Mouse (Mus musculus) heart, embryonic 16.5 days (tissue): ENCODE data around the gene Mpzl1. TPM values are rescaled to one million over a fixed set of nuclear protein-coding genes. Genes with fewer than 3 reads are reported as not detected.

Experiments
- ATAC-seq: fragments of 200-750 bp; cut with Nextera tagmentation; replicated peaks from 2 replicates; pipeline ENCODE4 v1.8.0; 2017; ENCODE audit warnings: moderate number of reproducible peaks; ENCODE audit not compliant: insufficient read depth, low FRiP score; ENCODE audit errors: extremely low read depth
- H3K27ac ChIP-seq: fragments of 300-500 bp; sonication (generic); 2 replicates; pipeline ENCODE4 v1.5.1; 2014; ENCODE audit warnings: mild to moderate bottlenecking, low read length, control low read depth, moderate library complexity
- H3K27me3 ChIP-seq: fragments of 300-500 bp; sonication (generic); 2 replicates; pipeline ENCODE4 v1.6.1; 2014; ENCODE audit warnings: low read length, mixed read lengths; ENCODE audit not compliant: control insufficient read depth, insufficient read depth
- H3K36me3 ChIP-seq: fragments of 300-500 bp; sonication (generic); 2 replicates; pipeline ENCODE4 v1.6.1; 2014; ENCODE audit not compliant: control insufficient read depth, insufficient read depth
- H3K4me1 ChIP-seq: fragments of 300-500 bp; sonication (generic); 2 replicates; pipeline ENCODE4 v1.6.1; 2014; ENCODE audit warnings: low read length, mixed read lengths; ENCODE audit not compliant: control insufficient read depth, insufficient read depth
- H3K4me2 ChIP-seq: fragments of 300-500 bp; sonication (generic); 2 replicates; pipeline ENCODE4 v1.6.1; 2014; ENCODE audit warnings: low read depth, mild to moderate bottlenecking, control low read depth, low read length
- H3K4me3 ChIP-seq: fragments of 300-500 bp; sonication (generic); 2 replicates; pipeline ENCODE4 v1.5.1; 2014; ENCODE audit warnings: mild to moderate bottlenecking, control low read depth, low read length
- H3K9ac ChIP-seq: fragments of 300-500 bp; sonication (generic); 2 replicates; pipeline ENCODE4 v1.6.1; 2014; ENCODE audit warnings: low read length, control low read depth
- H3K9me3 ChIP-seq: fragments of 300-500 bp; sonication (generic); replicated peaks from 2 replicates; pipeline ENCODE4 v1.6.1; 2016; ENCODE audit warnings: low read length; ENCODE audit not compliant: control insufficient read depth
- WGBS: fragments of 180-500 bp; shearing (Covaris S2); extraction: QIAGEN DNeasy Blood & Tissue Kit; methylation state at CpG from one replicate; pipeline ENCODE4 v1.1.7; 2014; 5-methylcytosine and 5-hydroxymethylcytosine counted together
- polyA plus RNA-seq: library from polyadenylated mRNA; unstranded; fragments of >200 nt; fragmentation: Nextera tagmentation; extraction: Ambion mirVana; gene quantifications from 2 replicates; pipeline ENCODE4 v1.2.1, GENCODE M21; 2015

Gene Mpzl1
- polyA plus RNA-seq, 1 experiment from 2014 or later = 95.3 TPM

DNA sequence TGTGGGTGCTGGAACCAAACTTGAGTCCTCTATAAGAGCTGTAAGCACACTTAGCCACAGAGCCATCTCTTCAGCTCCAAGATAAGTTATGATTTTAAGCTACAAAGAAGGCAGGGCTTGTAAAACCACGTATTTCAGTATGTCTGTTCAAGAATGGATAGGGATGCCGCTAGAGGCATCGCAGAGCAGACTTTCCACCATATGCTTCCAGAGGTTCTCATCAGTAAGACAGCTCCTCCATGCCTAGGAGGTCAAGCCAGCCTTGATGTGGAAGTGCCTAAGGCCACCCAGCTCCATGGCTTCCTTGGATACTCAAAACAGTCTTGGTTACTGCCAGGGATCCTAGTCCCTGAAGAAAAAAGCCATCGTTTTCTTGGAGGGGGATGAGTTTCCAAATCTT, 10.8 kb upstream of the Mpzl1 start:
- no peaks in the 10 kb centered on the region for H3K27me3 ChIP-seq

DNA sequence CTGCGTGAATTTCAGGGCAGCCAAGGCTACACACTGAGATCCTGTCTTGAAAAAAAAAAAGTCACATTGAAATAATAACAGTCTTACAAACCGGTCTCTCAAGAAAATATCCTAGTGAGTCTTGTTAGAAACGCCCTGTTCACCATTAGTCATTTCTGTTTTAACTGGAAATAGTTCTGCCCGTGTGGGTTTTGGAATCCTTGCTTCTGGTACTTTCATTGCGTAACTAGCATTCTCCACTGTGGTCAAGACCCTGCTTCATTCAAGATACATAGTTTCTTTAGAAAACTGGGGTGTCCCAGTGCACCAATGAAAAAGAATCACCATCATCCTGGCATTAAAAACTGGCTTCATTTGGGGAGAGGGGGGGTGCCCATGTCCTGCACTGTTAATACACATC, 9.4 kb upstream of the Mpzl1 start:
- no peak overlapping the region for H3K27ac ChIP-seq
- no peak overlapping the region for H3K4me3 ChIP-seq
- no peaks in the 10 kb centered on the region for H3K27me3 ChIP-seq
- H3K4me1 ChIP-seq = peaks cover 14% of the 10 kb centered on the region
- no peaks in the 10 kb centered on the region for H3K9me3 ChIP-seq
- 69% methylated on average over 5 of the region's 5 CpGs for WGBS
- no peak overlapping the region for H3K9ac ChIP-seq
- H3K4me2 ChIP-seq = no peak overlapping the region
- no peak for ATAC-seq
- H3K36me3 ChIP-seq = peaks cover 9% of the 10 kb centered on the region

More for the DNA sequence above, 10.8 kb upstream of the Mpzl1 start:
- no peak overlapping the region for H3K27ac ChIP-seq
- ATAC-seq = no peak
- peaks cover 11% of the 10 kb centered on the region; the same call in 1 of the 2 replicates for H3K4me1 ChIP-seq
- no peak overlapping the region for H3K4me2 ChIP-seq
- 62% methylated on average over 4 of the region's 4 CpGs for WGBS
- H3K9ac ChIP-seq = no peak overlapping the region
- no peaks in the 10 kb centered on the region for H3K9me3 ChIP-seq
- H3K4me3 ChIP-seq = no peak overlapping the region
- peaks cover 22% of the 10 kb centered on the region for H3K36me3 ChIP-seq

DNA sequence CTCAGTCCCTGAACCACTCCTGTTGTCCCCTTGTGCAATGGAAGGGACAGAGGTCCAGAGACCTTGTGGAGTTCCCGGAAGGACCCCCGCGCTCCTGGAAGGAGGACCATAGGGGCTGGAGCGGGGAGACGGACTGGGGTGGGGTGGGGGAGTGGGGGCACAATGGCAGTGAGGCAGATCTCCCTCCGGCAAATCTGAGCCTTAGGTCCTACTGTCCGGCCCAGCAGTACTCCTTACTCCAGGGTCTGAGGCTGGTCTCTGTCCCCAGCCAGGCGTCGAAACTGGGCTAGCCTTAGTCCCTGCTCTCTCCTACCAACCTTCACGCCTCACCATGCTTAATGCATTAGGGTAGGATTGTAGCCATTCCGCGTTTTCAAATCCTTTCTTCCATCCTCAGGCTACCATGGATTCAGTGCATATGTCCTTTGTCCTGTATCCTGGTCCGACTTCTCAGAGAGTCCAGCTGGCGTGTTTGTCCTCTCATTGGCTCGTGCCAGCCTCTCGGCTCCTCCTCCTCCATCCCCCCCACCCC, 8.5 kb upstream of the Mpzl1 start:
- Histone ChIP-seq H3K4me3 (peak overlapping the region; percentile 97), H3K9ac (peak overlapping the region; percentile 94), H3K4me1 (peaks cover 14% of the 10 kb centered on the region), H3K36me3 (0 out of 2 replicates have a peak, but pooled peaks cover under 1% of the 10 kb centered on the region), H3K4me2 (peak overlapping the region; percentile 81), H3K27ac (peak overlapping the region; percentile 97), H3K27me3 (no peaks in the 10 kb centered on the region), H3K9me3 (no peaks in the 10 kb centered on the region)
- peak; percentile 53 for ATAC-seq
- under 1% methylated on average over 16 of the region's 16 CpGs for WGBS

DNA sequence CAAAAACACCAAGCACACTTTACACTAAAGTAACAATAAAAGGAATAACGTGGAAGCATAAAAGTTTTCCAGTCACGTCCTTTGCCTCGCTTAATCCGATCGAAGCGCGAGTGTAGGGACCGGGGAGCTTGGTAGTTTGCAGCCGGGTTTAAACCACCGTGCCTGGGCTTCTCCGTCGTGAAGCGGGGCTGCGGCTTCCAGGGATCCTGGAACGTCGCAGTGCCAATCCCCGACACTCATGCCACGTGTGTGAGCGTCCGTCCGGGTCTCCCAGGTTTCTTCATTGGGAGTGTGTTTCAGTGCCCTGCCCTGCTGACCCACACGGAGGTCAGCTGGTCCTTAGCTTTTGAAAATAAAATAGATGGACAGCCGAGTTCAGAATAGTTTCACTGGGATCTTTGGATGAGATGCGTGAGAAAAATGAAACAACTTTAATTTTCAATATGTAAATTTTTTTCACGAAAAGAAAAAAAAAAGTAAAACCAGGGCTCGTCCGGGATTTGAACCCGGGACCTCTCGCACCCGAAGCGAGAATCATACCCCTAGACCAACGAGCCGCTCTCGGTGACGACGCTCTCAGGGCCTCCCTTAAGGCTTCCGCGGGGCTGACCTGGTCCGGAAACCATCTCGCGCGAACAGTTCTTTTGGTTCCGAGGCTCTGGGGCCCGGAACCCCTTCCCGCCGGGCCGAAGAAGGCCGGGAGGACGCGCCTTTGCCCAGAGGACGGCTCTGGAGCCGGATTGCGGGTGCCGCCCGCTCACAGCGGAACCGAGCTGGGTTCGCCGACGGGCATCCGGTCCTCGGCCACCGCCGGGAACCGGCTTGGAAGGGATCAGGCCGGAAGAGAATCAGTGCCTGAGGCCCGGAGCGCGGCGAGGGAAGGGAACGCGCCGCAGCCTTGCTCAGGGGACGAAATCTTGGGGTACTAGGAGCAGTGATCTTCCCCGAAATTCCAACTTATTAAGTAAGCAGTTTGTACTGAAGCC, 7.7 kb upstream of the Mpzl1 start:
- Histone ChIP-seq H3K4me3 (peak overlapping the region; percentile 97), H3K4me1 (peaks cover 14% of the 10 kb centered on the region), H3K36me3 (no peaks in the 10 kb centered on the region), H3K9ac (peak overlapping the region; percentile 94), H3K4me2 (peak overlapping the region; percentile 81), H3K9me3 (no peaks in the 10 kb centered on the region), H3K27me3 (no peaks in the 10 kb centered on the region), H3K27ac (peak overlapping the region; percentile 97)
- WGBS = under 1% methylated on average over 75 of the region's 75 CpGs
- peak; percentile 81 for ATAC-seq

DNA sequence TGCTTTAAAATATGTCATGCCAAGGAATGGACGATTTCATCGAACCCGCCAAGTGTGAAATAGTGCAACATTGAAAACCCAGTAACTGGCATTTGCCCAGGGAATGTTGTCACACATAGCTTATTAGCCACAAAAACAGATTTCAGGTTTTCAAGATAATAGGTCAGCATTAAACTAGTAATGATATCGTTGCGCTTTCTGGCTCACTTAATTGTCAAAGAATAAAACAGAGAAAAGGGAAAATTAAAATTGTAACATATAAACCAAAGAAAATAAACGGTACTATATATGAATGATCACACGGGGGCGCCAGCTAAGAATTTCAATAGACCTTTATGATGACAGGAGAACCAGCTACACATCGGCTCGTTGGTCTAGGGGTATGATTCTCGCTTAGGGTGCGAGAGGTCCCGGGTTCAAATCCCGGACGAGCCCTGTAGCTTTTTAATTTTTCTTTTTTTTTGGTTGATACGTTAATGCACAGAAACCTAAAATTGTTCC, 7.0 kb upstream of the Mpzl1 start:
- H3K4me1 ChIP-seq = peaks cover 14% of the 10 kb centered on the region
- no peaks in the 10 kb centered on the region for H3K9me3 ChIP-seq
- peak; percentile 51 for ATAC-seq
- peak overlapping the region; percentile 94 for H3K9ac ChIP-seq
- WGBS = 6% methylated on average over 16 of the region's 16 CpGs
- H3K36me3 ChIP-seq = no peaks in the 10 kb centered on the region
- H3K27me3 ChIP-seq = no peaks in the 10 kb centered on the region
- H3K4me3 ChIP-seq = peak overlapping the region; percentile 97
- peak overlapping the region; percentile 71 for H3K4me2 ChIP-seq
- peak overlapping the region; percentile 87; the same call in 1 of the 2 replicates for H3K27ac ChIP-seq

DNA sequence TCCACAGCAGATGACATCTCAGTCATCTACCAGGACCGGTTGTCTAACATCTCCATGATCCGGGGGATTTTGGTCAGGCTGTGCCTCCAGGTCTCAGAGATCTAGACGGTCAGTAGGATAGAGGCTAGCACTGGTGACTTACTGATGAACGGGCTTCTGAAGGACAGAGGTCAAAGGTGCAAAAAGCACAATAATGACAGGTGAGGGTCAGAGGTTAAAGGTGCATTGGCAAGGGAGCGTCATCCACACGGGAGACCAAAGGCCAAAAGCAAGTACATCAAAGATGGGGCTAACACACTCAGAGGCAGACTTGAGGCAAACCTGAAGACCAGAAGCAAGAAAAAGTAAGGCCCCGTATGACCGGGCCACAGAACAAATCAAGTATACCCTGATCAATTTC, 2.0 kb upstream of the Mpzl1 start:
- no peaks in the 10 kb centered on the region for H3K36me3 ChIP-seq
- ATAC-seq = no peak
- no peak overlapping the region for H3K9ac ChIP-seq
- H3K4me3 ChIP-seq = no peak overlapping the region
- no peaks in the 10 kb centered on the region for H3K9me3 ChIP-seq
- H3K27me3 ChIP-seq = no peaks in the 10 kb centered on the region
- no peak overlapping the region for H3K27ac ChIP-seq
- H3K4me1 ChIP-seq = peaks cover 17% of the 10 kb centered on the region
- H3K4me2 ChIP-seq = no peak overlapping the region
- 84% methylated on average over 8 of the region's 8 CpGs for WGBS

DNA sequence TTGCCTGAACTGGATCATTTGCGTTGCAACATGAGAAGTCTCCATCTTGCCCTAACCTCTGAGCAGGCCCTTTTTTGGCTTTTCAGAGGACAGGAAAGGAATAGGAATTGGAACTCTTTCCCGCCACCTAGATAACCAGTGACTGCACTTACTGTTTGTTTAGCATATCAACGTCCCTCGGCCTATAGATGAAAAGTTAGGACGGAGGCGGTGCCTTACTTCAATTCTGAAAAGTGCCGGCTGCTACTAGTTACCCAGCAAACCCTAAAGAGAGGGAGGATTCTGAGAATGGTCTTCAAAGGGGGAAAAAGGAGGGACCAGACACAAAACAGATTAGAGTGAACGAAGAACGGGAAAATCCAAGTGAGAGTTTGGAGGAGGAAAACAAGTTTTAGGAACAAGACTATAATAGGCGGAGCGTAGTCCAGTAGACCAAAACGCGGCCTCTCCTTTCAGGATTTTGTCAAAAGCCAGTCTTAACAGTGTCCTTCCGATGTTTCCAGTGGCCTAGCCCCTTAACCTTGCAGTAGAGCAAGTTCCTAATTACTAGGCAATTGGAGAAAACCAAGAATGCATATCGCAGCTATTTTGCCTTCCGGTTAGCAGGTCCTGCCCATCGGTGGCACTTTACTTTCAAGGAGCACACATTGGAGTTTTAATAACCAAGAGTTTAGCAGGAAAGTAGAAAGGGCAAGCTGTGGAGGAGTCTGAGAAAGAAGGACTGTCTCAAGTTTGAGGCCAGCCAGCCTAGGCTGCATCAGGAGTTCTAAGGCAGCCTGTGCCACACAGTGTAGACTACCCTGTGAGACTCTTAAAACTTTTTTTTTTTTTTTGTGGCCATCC, 938 bp upstream of the Mpzl1 start:
- H3K9me3 ChIP-seq = no peaks in the 10 kb centered on the region
- peak overlapping the region; percentile 72 for H3K9ac ChIP-seq
- no peaks in the 10 kb centered on the region for H3K36me3 ChIP-seq
- 34% methylated on average over 17 of the region's 17 CpGs for WGBS
- H3K27ac ChIP-seq = peak overlapping the region; percentile 87
- no peak for ATAC-seq
- H3K4me1 ChIP-seq = peaks cover 19% of the 10 kb centered on the region
- peak overlapping the region; percentile 66 for H3K4me3 ChIP-seq
- H3K4me2 ChIP-seq = peak overlapping the region; percentile 80
- H3K27me3 ChIP-seq = no peaks in the 10 kb centered on the region

DNA sequence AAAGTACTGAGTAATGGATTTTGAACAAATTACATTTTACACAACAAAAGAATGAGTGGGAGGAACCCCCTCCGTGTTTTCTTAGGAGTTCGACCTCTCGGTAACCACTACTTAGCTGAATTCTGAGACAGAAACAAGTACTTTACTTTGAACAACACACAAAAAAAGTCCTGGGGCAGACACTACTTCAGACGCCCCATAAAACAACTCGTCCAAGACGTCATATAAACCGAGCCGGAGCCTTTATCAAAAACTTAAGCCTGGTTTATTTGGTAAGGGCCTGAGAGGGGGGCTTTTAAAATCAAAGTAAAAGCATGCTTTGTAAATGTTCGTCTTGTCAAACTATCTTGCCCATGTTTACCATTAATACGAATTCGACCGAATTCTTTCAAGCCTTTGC, 993 bp downstream of the Mpzl1 start:
- Histone ChIP-seq H3K4me1 (peaks cover 23% of the 10 kb centered on the region), H3K36me3 (no peaks in the 10 kb centered on the region), H3K9me3 (no peaks in the 10 kb centered on the region), H3K4me3 (peak overlapping the region; percentile 66), H3K27me3 (no peaks in the 10 kb centered on the region), H3K4me2 (peak overlapping the region; percentile 80), H3K27ac (no peak overlapping the region), H3K9ac (peak overlapping the region; percentile 75)
- 7% methylated on average over 12 of the region's 12 CpGs for WGBS
- ATAC-seq = no peak
